15 mouse cellular contexts compared by ENCODE assay signal in the genomic region with DNA sequence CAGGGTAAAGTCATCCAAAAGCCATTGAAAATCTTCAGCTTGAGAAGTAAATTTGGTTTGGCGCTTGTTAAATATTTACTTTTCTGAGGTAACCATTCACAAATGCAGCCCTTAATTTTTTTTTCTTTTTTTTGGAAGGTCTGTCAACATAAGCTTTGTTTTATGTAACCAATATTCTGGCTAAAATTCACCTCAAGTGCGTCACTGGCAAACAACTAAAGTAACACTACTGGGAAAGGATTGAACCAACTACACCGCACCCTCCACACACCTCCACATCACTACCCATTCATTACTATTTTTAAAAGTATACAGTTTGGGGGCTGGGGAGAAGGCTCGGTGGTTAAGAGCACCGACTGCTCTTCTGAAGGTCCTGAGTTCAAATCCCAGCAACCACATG. TPM values are rescaled to one million over a fixed set of nuclear protein-coding genes. Genes with fewer than 3 reads are reported as not detected.
A peak's percentile ranks its signal among the peaks of the same experiment; 100 is the strongest.
DNase-seq lines count a peak whose midpoint lies in the region; ATAC-seq lines count a peak whose summit lies in the region.
"Had no signal": no experiment of that assay in that cellular context is flagged by ENCODE, and none has a peak within 500 bp of the region (broad histone marks: within the 10 kb centered on the region; RNA-seq: fewer than 3 reads in every experiment).

No protein-coding gene starts in this region.

- H3K27ac ChIP-seq in heart, embryonic 13.5 days (replicated peaks): no peak overlapping the region
- no peak overlapping the region for H3K27ac ChIP-seq in neural tube, embryonic 13.5 days (replicated peaks)
- peak overlapping the region; percentile 100; the same call in 1 of the 2 replicates for H3K27ac ChIP-seq in lung, embryonic 15.5 days

- H3K4me1 ChIP-seq in heart, embryonic 13.5 days: peaks cover 62% of the 10 kb centered on the region
- H3K4me1 ChIP-seq in neural tube, embryonic 13.5 days (replicated peaks): peaks cover 24% of the 10 kb centered on the region
- peaks cover 55% of the 10 kb centered on the region for H3K4me1 ChIP-seq in lung, embryonic 15.5 days

- WGBS in heart, embryonic 13.5 days: 91% methylated on average over 5 of the region's 5 CpGs
- 87% methylated on average over 5 of the region's 5 CpGs for WGBS in neural tube, embryonic 13.5 days
- WGBS in lung, embryonic 15.5 days: 55% methylated on average over 5 of the region's 5 CpGs

- H3K36me3 ChIP-seq in heart, embryonic 13.5 days: peaks cover 3% of the 10 kb centered on the region
- H3K36me3 ChIP-seq in neural tube, embryonic 13.5 days: no peaks in the 10 kb centered on the region
- H3K36me3 ChIP-seq in lung, embryonic 15.5 days: no peaks in the 10 kb centered on the region
- H3K36me3 ChIP-seq: midbrain, embryonic 13.5 days had no signal

- no peak for DNase-seq in heart, postnatal 14 days
- no peak for DNase-seq in neural tube, embryonic 10.5 days (ENCODE audit: extremely low spot score, low spot score)
- DNase-seq in left cerebral cortex, postnatal 4 days: no peak
- DNase-seq in left cerebral cortex, adult 11 months (ENCODE audit: low spot score): no peak
- DNase-seq: cerebellum, postnatal 36 days; kidney, postnatal 4 days; thymus, postnatal 36 days had no signal

- no peaks in the 10 kb centered on the region; the same call in 1 of the 2 replicates for H3K9me3 ChIP-seq in heart, embryonic 13.5 days
- no peaks in the 10 kb centered on the region for H3K9me3 ChIP-seq in neural tube, embryonic 13.5 days
- H3K9me3 ChIP-seq in lung, embryonic 15.5 days: no peaks in the 10 kb centered on the region
- H3K9me3 ChIP-seq: midbrain, embryonic 13.5 days had no signal

- no peak overlapping the region for H3K9ac ChIP-seq in heart, embryonic 13.5 days
- H3K9ac ChIP-seq in neural tube, embryonic 13.5 days: no peak overlapping the region
- H3K9ac ChIP-seq in lung, embryonic 15.5 days: no peak overlapping the region

- no peaks in the 10 kb centered on the region; the same call in 1 of the 2 replicates for H3K27me3 ChIP-seq in heart, embryonic 13.5 days (replicated peaks)
- H3K27me3 ChIP-seq in neural tube, embryonic 13.5 days: no peaks in the 10 kb centered on the region
- H3K27me3 ChIP-seq in lung, embryonic 15.5 days: no peaks in the 10 kb centered on the region

- H3K4me3 ChIP-seq in heart, embryonic 13.5 days: no peak overlapping the region
- no peak overlapping the region for H3K4me3 ChIP-seq in neural tube, embryonic 13.5 days
- H3K4me3 ChIP-seq in lung, embryonic 15.5 days: peak overlapping the region; percentile 81

- no peak for ATAC-seq in heart, embryonic 13.5 days (ENCODE audit: extremely low read depth, insufficient number of reproducible peaks, low FRiP score, low TSS enrichment)
- no peak for ATAC-seq in neural tube, embryonic 13.5 days (ENCODE audit: low read depth)
- no peak for ATAC-seq in lung, embryonic 15.5 days (ENCODE audit: borderline replicate concordance, extremely low read depth, low FRiP score, low TSS enrichment)
- no peak for ATAC-seq in monocyte, adult 5-6 weeks (replicated peaks; ENCODE audit: insufficient number of reproducible peaks, low FRiP score, low TSS enrichment, poor library complexity, severe bottlenecking)
- ATAC-seq: midbrain, embryonic 13.5 days had no signal

- H3K4me2 ChIP-seq in heart, embryonic 13.5 days: peak overlapping the region; percentile 74
- peak overlapping the region; percentile 16; the same call in 1 of the 2 replicates for H3K4me2 ChIP-seq in neural tube, embryonic 13.5 days
- peak overlapping the region; percentile 77 for H3K4me2 ChIP-seq in lung, embryonic 15.5 days

- intact Hi-C loops in heart, postnatal 14 days (cut with DNase I): loop anchor here (2.0 kb wide), 1 partner anchor 62 kb away; no protein-coding TSS in a partner anchor
- intact Hi-C loops in left cerebral cortex, postnatal 4 days (cut with DNase I): no loop called here

RNA-seq across cellular contexts. Expression of a gene that starts 1.6 kb away (rescaled TPM):
- 169 and 184 TPM in 2 replicates for polyA plus RNA-seq in heart, embryonic 13.5 days (2015; fragmentation: Nextera tagmentation; extraction: Ambion mirVana)
- 100 to 1,000 TPM; 120 to 122 TPM for total RNA-seq in heart, postnatal 14 days (2021)
- 90.2 and 97.7 TPM in 2 replicates for polyA plus RNA-seq in neural tube, embryonic 13.5 days (2015; fragmentation: Nextera tagmentation; extraction: Ambion mirVana)
- polyA plus RNA-seq in lung, embryonic 15.5 days (2015; fragmentation: Nextera tagmentation; extraction: Ambion mirVana): 294 and 300 TPM in 2 replicates
- 10 to 100 TPM; 65.5 to 68.2 TPM for total RNA-seq in left cerebral cortex, postnatal 4 days (2021)
- total RNA-seq in monocyte, adult 5-6 weeks (2017): 52.7 to 89.6 TPM (median 86.8 TPM) in 3 replicates

RNA-seq across cellular contexts. Expression of a gene that starts 24.8 kb away (rescaled TPM):
- 0.09 TPM in 1 of 2 replicates, not detected in the other for polyA plus RNA-seq in heart, embryonic 13.5 days (2015; fragmentation: Nextera tagmentation; extraction: Ambion mirVana)
- total RNA-seq in heart, postnatal 14 days (2021): not detected
- polyA plus RNA-seq in neural tube, embryonic 13.5 days (2015; fragmentation: Nextera tagmentation; extraction: Ambion mirVana): 0.61 and 1.5 TPM in 2 replicates
- not detected in 2 replicates for polyA plus RNA-seq in lung, embryonic 15.5 days (2015; fragmentation: Nextera tagmentation; extraction: Ambion mirVana)
- not detected for total RNA-seq in left cerebral cortex, postnatal 4 days (2021)
- not detected in 3 replicates for total RNA-seq in monocyte, adult 5-6 weeks (2017)
- total RNA-seq: gastrocnemius, adult 18-20 months; left cerebral cortex, postnatal 25 days had no signal
- polyA plus RNA-seq: C2C12 had no signal

RNA-seq across cellular contexts. Expression of a gene that starts 35.8 kb away (rescaled TPM):
- 25.5 and 28.9 TPM in 2 replicates for polyA plus RNA-seq in heart, embryonic 13.5 days (2015; fragmentation: Nextera tagmentation; extraction: Ambion mirVana)
- total RNA-seq in heart, postnatal 14 days (2021): 10 to 100 TPM; 12.9 to 13.6 TPM
- polyA plus RNA-seq in neural tube, embryonic 13.5 days (2015; fragmentation: Nextera tagmentation; extraction: Ambion mirVana): 27.8 and 32.1 TPM in 2 replicates
- polyA plus RNA-seq in lung, embryonic 15.5 days (2015; fragmentation: Nextera tagmentation; extraction: Ambion mirVana): 19.1 and 20.8 TPM in 2 replicates
- 10 to 100 TPM; 34.6 TPM for total RNA-seq in left cerebral cortex, postnatal 4 days (2021)
- total RNA-seq in monocyte, adult 5-6 weeks (2017): 2.8 to 6.0 TPM (median 4.2 TPM) in 3 replicates

Comparison
In these comparisons a context has a peak if more than half of its experiments do, and no peak if none do; other contexts are left out.
1. H3K4me2 ChIP-seq: peak in every context shown above with its lines; median percentile 77 in lung, embryonic 15.5 days; 74 in heart, embryonic 13.5 days; 16 in neural tube, embryonic 13.5 days.